Mouse (Mus musculus) liver, embryonic 14.5 days (tissue): ENCODE measurements around the gene Zfp710.
A peak's percentile ranks its signal among the peaks of the same experiment; 100 is the strongest.

Experiments used
- CTCF ChIP-seq: IDR thresholded peaks from 2 replicates; pipeline ENCODE4 v1.5.1; 2016; ENCODE audit warnings: antibody characterized with exemption, low read depth, control low read depth
- EP300 ChIP-seq: IDR thresholded peaks from 2 replicates; pipeline ENCODE4 v1.6.1; 2016; ENCODE audit warnings: antibody characterized with exemption, low read depth

- peak; percentile 91 for TF ChIP-seq CTCF
- no peak for TF ChIP-seq EP300
These were observed 116.2 kb downstream of the Zfp710 start for GRCm38 (mm10) chr7:80140815-80141214.
